Mouse (Mus musculus) myocyte (in vitro differentiated cells): Measurements from ENCODE around the gene Bid.

ENCODE experiments used
- CEBPB ChIP-seq: IDR thresholded peaks from 2 replicates; pipeline ENCODE4 v1.6.1; 2011; ENCODE audit warnings: mild to moderate bottlenecking, moderate library complexity; ENCODE audit not compliant: poor library complexity, insufficient read depth, severe bottlenecking
- MAX ChIP-seq: IDR thresholded peaks from one replicate; pipeline ENCODE4 v1.6.1; 2011; ENCODE audit warnings: low read depth, mild to moderate bottlenecking, control low read depth
- POLR2A ChIP-seq: IDR thresholded peaks from one replicate; pipeline ENCODE4 v1.6.1; 2011; ENCODE audit warnings: low read depth, mild to moderate bottlenecking, control low read depth, moderate library complexity; ENCODE audit not compliant: insufficient read length
- USF1 ChIP-seq: IDR thresholded peaks from one replicate; pipeline ENCODE4 v1.6.1; 2011; ENCODE audit warnings: low read depth, mild to moderate bottlenecking, control low read depth, moderate library complexity

GRCm38 (mm10) chr6:120913783-120914182, 2.9 kb downstream of the Bid start:
- TF ChIP-seq USF1 (no peak), POLR2A (no peak), MAX (no peak), CEBPB (no peak)
